Mouse (Mus musculus) frontal cortex, postnatal 10 days (tissue): ENCODE data around the gene Poglut1.

Source experiments
- DNase-seq, 2 experiments: peaks; one replicate each; pipeline ENCODE4 v3.0.0; 2022; ENCODE audit warnings: low spot score in 2 of 2, mixed read lengths in 1 of 2

Gene Poglut1

GRCm38 (mm10) chr16:38549479-38550396 lies at the start of gene Poglut1:
Gene Poglut1, minus strand, starts transcription at chr16:38550258.
- peak; percentile 68 to 84 for DNase-seq

GRCm38 (mm10) chr16:38598986-38599680 lies 49.1 kb upstream of the Poglut1 start:
- no peak for DNase-seq

- no peak for DNase-seq
Observed at GRCm38 (mm10) chr16:38596651-38597050, 46.6 kb upstream of the Poglut1 start.

- DNase-seq = no peak
Observed at GRCm38 (mm10) chr16:38596099-38596498, 46.0 kb upstream of the Poglut1 start.

- no peak for DNase-seq
Observed at GRCm38 (mm10) chr16:38594435-38594834, 44.4 kb upstream of the Poglut1 start.

GRCm38 (mm10) chr16:38592946-38593345 lies 42.9 kb upstream of the Poglut1 start:
- DNase-seq = no peak

- DNase-seq = no peak
Observed at GRCm38 (mm10) chr16:38592026-38592678, 42.1 kb upstream of the Poglut1 start.

GRCm38 (mm10) chr16:38591506-38591905 lies 41.4 kb upstream of the Poglut1 start:
- no peak for DNase-seq

- no peak for DNase-seq
Observed at GRCm38 (mm10) chr16:38587572-38587971, 37.5 kb upstream of the Poglut1 start.

GRCm38 (mm10) chr16:38587163-38587562 lies 37.1 kb upstream of the Poglut1 start:
- no peak for DNase-seq

GRCm38 (mm10) chr16:38585186-38585585 lies 35.1 kb upstream of the Poglut1 start:
- DNase-seq = no peak

GRCm38 (mm10) chr16:38584761-38585160 lies 34.7 kb upstream of the Poglut1 start:
- DNase-seq = no peak

GRCm38 (mm10) chr16:38571481-38571880 lies 21.4 kb upstream of the Poglut1 start:
- DNase-seq = no peak

- no peak for DNase-seq
Observed at GRCm38 (mm10) chr16:38568192-38568591, 18.1 kb upstream of the Poglut1 start.

- DNase-seq = no peak
Observed at GRCm38 (mm10) chr16:38563516-38563915, 13.5 kb upstream of the Poglut1 start.

- DNase-seq = no peak
Observed at GRCm38 (mm10) chr16:38562968-38563327, 12.9 kb upstream of the Poglut1 start.

- peak; percentile 90 to 95 for DNase-seq
Observed at GRCm38 (mm10) chr16:38562131-38562967, 12.3 kb upstream of the Poglut1 start.

- DNase-seq = no peak
Observed at GRCm38 (mm10) chr16:38558221-38558748, 8.2 kb upstream of the Poglut1 start, which contains the start of gene Tmem39a. Gene Tmem39a, plus strand, starts transcription at chr16:38558698.

GRCm38 (mm10) chr16:38555988-38556387 lies 5.9 kb upstream of the Poglut1 start:
- no peak for DNase-seq

GRCm38 (mm10) chr16:38548000-38548399 lies 2.1 kb downstream of the Poglut1 start:
- no peak for DNase-seq
